Mouse (Mus musculus) small intestine, adult 2 months (tissue): ENCODE data around the gene Il23r.

Experiments used
- CTCF ChIP-seq: fragments of 200-500 bp; IDR thresholded peaks from 2 replicates; pipeline ENCODE4 v1.5.1; 2012; ENCODE audit warnings: low read depth, mild to moderate bottlenecking, control low read depth, inconsistent platforms, low read length, moderate library complexity, mixed read lengths; ENCODE audit not compliant: insufficient replicate concordance, insufficient read length; ENCODE audit errors: extremely low read depth
- POLR2A ChIP-seq: fragments of 200-500 bp; IDR thresholded peaks from 2 replicates; pipeline ENCODE4 v1.6.1; 2012; ENCODE audit warnings: low read depth, mild to moderate bottlenecking, control low read depth, inconsistent platforms, low read length, moderate library complexity

- TF ChIP-seq CTCF (no peak), POLR2A (no peak)
These were observed 55.9 kb downstream of the Il23r start for GRCm38 (mm10) chr6:67435711-67436110.
